Mouse (Mus musculus): ENCODE data around the gene Cck.

DNA sequence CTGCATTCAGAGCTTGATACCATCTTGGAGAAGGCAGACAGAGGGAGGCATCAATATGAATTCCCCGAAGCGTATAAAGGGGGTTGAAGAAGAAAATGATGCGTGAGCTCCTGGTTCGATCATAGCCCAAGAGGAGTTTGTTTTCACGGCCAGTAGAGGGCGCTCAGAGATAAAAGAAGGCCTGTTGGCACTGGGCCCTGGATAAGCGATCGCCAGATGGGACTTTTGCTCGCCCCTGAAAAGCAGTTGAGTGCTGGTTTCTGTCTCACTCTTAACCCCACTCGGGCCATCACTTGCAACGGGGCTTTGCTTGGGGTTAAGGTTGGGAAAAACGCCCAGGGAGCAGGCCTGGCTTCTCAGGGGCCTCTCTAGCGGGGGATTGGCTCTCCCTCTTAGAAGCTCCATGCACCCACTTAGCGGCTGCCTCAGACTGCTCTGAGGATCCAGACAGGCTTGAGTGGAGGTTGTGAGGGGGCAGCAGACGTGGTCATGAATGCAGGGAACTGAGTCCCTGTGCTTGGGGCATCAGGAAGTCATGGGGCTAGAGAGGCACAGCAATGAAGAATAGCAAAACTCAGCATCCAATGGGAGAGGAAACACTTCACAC lies 18.1 kb downstream of the Cck start:
- no peak for TF ChIP-seq POLR2A (IDR thresholded peaks at IDR 0.05; ENCODE audit: borderline replicate concordance, extremely low read depth, low read depth, low read length)
- peak; percentile 73 for TF ChIP-seq CTCF (IDR thresholded peaks at IDR 0.05; ENCODE audit: insufficient read depth, low read length)

Measured in lung, adult 2 months (tissue).